Mouse (Mus musculus) liver, embryonic 12.5 days (tissue): ENCODE measurements around the gene Pagr1b. TPM values are rescaled to one million over a fixed set of nuclear protein-coding genes. Genes with fewer than 3 reads are reported as not detected.
A peak's percentile ranks its signal among the peaks of the same experiment; 100 is the strongest.

Experiments
- ATAC-seq: fragments of 200-750 bp; cut with Nextera tagmentation; 2 replicates; pipeline ENCODE4 v1.8.0; 2017; ENCODE audit warnings: moderate number of reproducible peaks, mild to moderate bottlenecking, moderate library complexity
- H3K27ac ChIP-seq: fragments of 300-500 bp; sonication (generic); 2 replicates; pipeline ENCODE4 v1.5.1; 2016; ENCODE audit warnings: mild to moderate bottlenecking
- H3K27me3 ChIP-seq: fragments of 300-500 bp; sonication (generic); replicated peaks from 2 replicates; pipeline ENCODE4 v1.6.1; 2016; ENCODE audit warnings: mild to moderate bottlenecking, moderate library complexity
- H3K36me3 ChIP-seq: fragments of 300-500 bp; sonication (generic); 2 replicates; pipeline ENCODE4 v1.6.1; 2016; ENCODE audit warnings: mild to moderate bottlenecking, moderate library complexity
- H3K4me1 ChIP-seq: fragments of 300-500 bp; sonication (generic); 2 replicates; pipeline ENCODE4 v1.6.1; 2016
- H3K4me2 ChIP-seq: fragments of 300-500 bp; sonication (generic); 2 replicates; pipeline ENCODE4 v1.6.1; 2016; ENCODE audit warnings: mild to moderate bottlenecking, moderate library complexity
- H3K4me3 ChIP-seq: fragments of 300-500 bp; sonication (generic); 2 replicates; pipeline ENCODE4 v1.5.1; 2016; ENCODE audit warnings: mild to moderate bottlenecking, moderate library complexity
- H3K9ac ChIP-seq: fragments of 300-500 bp; sonication (generic); 2 replicates; pipeline ENCODE4 v1.6.1; 2016; ENCODE audit warnings: mild to moderate bottlenecking, moderate library complexity
- H3K9me3 ChIP-seq: fragments of 300-500 bp; sonication (generic); replicated peaks from 2 replicates; pipeline ENCODE4 v1.6.1; 2016; ENCODE audit warnings: mild to moderate bottlenecking, moderate library complexity
- WGBS: fragments of 180-500 bp; shearing (Covaris S2); methylation state at CpG from one replicate; pipeline ENCODE4 v1.1.7; 2016; ENCODE audit not compliant: insufficient replicate concordance; 5-methylcytosine and 5-hydroxymethylcytosine counted together
- polyA plus RNA-seq: library from polyadenylated mRNA; unstranded; fragments of >200 nt; fragmentation: Nextera tagmentation; extraction: Ambion mirVana; gene quantifications from 2 replicates; pipeline ENCODE4 v1.2.1, GENCODE M21; 2016

The Pagr1b gene
- polyA plus RNA-seq, 1 experiment from 2014 or later = 0.57 TPM

DNA sequence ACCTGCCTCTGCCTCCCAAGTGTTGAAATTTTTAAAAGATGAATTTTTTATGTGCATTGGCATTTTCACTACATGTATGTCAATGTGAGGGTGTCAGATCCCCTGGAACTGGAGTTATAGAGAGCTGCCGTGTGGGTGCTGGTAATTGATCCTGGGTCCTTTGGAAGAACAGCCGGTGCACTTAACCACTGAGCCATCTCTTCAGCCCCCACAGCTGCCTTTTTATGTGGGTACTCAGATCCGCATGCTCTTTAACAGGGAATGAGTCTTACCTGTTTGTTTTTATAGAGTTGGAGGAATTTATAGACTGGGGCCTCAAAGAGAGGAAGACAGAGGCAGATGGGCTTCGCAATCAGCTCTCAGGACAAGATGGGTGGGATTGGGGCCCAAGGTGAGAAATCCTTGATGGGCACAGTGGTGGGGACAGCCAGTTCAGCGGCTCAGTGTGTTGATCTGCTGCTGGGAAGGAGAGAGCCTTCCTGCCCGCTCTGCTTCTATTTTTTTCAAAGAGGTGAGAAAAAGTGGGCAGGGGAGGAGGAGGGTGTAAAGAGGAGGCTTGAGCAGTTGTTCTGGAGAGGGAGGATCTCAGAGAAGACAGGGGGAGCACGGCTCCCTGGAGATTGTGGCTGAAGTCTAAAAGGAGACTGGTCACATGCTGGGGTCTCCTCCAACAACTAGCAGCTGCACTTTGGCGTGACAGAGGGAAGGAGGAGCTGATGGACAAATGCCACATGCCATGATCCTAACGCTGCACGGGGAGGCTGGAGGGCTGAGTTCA lies 31.4 kb downstream of the Pagr1b start:
- no peak overlapping the region for H3K9ac ChIP-seq
- ATAC-seq = no peak
- no peaks in the 10 kb centered on the region for H3K9me3 ChIP-seq
- 48% methylated on average over 10 of the region's 10 CpGs for WGBS
- peaks cover 14% of the 10 kb centered on the region for H3K36me3 ChIP-seq
- no peak overlapping the region for H3K4me2 ChIP-seq
- 0 out of 2 replicates have a peak, but pooled peaks cover 6% of the 10 kb centered on the region for H3K27me3 ChIP-seq
- H3K27ac ChIP-seq = no peak overlapping the region
- peaks cover 11% of the 10 kb centered on the region; the same call in 1 of the 2 replicates for H3K4me1 ChIP-seq
- no peak overlapping the region for H3K4me3 ChIP-seq

DNA sequence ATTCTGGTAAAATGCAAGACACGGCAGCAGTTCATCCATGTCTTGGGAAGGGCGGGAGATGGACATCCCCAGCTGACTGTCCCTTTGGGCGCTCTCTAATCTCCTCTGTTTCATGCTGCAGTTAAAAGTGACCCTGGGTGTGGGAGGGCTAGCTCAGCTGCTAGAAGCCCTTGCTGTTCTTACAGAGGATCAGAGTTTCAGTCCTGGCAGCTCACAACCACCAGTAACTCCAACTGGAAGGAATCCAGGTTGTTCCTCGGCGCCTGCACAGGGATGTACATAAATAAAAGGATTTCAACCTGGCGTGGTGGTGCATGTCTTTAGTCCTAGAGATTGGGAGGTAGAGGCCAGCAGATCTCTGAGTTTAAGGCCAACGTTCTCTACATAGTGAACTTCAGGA lies 33.2 kb downstream of the Pagr1b start:
- Histone ChIP-seq H3K36me3 (peaks cover 31% of the 10 kb centered on the region), H3K9me3 (no peaks in the 10 kb centered on the region), H3K9ac (no peak overlapping the region), H3K4me1 (peaks cover 27% of the 10 kb centered on the region), H3K4me3 (no peak overlapping the region), H3K27me3 (0 out of 2 replicates have a peak, but pooled peaks cover 6% of the 10 kb centered on the region), H3K27ac (no peak overlapping the region), H3K4me2 (no peak overlapping the region)
- WGBS = 80% methylated on average over 7 of the region's 7 CpGs
- no peak for ATAC-seq

DNA sequence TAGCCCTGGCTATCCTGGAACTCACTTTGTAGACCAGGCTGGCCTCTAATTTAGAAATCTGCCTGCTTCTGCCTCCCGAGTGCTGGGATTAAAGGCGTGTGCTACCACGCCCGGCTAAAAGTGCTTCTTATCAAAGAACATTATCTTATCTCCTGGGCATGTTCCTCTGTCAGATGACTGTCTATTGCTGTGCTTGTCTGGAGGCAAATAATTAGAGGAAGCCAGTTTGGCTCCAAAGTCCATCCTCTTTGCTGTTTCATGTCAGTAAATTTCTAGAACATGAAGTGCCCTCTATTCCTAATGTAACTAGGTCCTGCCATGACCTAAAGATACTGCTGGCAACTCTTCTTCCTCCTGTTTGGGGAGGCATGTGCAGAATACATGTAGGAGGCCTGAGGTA lies 34.2 kb downstream of the Pagr1b start:
- 44% methylated on average over 4 of the region's 4 CpGs for WGBS
- H3K9ac ChIP-seq = no peak overlapping the region
- ATAC-seq = no peak
- no peak overlapping the region for H3K4me2 ChIP-seq
- peaks cover 36% of the 10 kb centered on the region for H3K36me3 ChIP-seq
- H3K27ac ChIP-seq = no peak overlapping the region
- H3K4me1 ChIP-seq = peaks cover 37% of the 10 kb centered on the region
- no peaks in the 10 kb centered on the region for H3K9me3 ChIP-seq
- H3K4me3 ChIP-seq = no peak overlapping the region
- 0 out of 2 replicates have a peak, but pooled peaks cover 6% of the 10 kb centered on the region for H3K27me3 ChIP-seq

DNA sequence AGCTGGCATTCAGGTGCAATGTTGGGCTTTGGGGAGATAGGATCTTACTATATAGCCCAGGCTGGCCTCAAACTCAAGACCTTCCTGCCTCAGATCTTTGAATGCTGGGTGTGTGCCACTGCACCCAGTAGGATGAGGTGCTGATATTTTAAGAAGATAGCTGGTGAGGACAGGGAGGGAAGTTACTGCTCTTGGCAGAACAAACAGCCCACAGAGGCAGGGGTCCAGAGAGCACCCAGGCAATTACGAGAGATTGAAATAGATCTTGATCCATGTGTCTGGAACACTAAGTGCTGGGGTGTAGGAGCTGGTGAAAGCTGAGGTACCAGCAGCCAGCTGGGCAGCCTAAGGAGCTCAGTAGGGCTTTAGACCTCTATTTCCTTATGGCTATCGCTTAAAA lies 34.7 kb downstream of the Pagr1b start:
- peaks cover 36% of the 10 kb centered on the region for H3K36me3 ChIP-seq
- WGBS = 71% methylated on average over 2 of the region's 2 CpGs
- no peak overlapping the region for H3K27ac ChIP-seq
- peaks cover 41% of the 10 kb centered on the region for H3K4me1 ChIP-seq
- 0 out of 2 replicates have a peak, but pooled peaks cover 6% of the 10 kb centered on the region for H3K27me3 ChIP-seq
- H3K9me3 ChIP-seq = no peaks in the 10 kb centered on the region
- no peak overlapping the region for H3K4me2 ChIP-seq
- no peak for ATAC-seq
- no peak overlapping the region for H3K9ac ChIP-seq
- no peak overlapping the region for H3K4me3 ChIP-seq

DNA sequence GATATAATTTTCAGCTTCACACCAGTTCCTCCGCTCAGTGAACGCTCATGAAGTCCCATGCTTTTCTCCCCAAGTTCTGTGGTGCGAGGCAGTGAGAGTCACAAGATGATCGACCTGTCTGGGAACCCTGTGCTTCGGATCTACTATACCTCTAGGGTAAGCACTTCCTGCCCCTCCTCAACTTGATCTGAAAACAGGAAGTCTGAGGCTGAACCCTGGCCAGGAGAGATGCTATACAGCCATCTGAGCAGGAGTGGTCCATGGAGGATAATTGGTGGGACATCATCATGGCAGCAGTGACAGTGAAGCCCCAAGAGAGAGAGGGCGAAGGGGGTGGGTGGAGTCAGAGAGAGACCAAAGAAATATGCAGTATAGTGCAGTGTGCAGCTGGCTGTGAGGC lies 37.4 kb downstream of the Pagr1b start:
- no peak overlapping the region for H3K4me2 ChIP-seq
- no peak for ATAC-seq
- 84% methylated on average over 6 of the region's 6 CpGs for WGBS
- H3K36me3 ChIP-seq = peaks cover 36% of the 10 kb centered on the region
- H3K4me3 ChIP-seq = no peak overlapping the region
- no peaks in the 10 kb centered on the region for H3K9me3 ChIP-seq
- no peak overlapping the region for H3K9ac ChIP-seq
- no peak overlapping the region for H3K27ac ChIP-seq
- peaks cover 47% of the 10 kb centered on the region for H3K4me1 ChIP-seq
- H3K27me3 ChIP-seq = no peaks in the 10 kb centered on the region

DNA sequence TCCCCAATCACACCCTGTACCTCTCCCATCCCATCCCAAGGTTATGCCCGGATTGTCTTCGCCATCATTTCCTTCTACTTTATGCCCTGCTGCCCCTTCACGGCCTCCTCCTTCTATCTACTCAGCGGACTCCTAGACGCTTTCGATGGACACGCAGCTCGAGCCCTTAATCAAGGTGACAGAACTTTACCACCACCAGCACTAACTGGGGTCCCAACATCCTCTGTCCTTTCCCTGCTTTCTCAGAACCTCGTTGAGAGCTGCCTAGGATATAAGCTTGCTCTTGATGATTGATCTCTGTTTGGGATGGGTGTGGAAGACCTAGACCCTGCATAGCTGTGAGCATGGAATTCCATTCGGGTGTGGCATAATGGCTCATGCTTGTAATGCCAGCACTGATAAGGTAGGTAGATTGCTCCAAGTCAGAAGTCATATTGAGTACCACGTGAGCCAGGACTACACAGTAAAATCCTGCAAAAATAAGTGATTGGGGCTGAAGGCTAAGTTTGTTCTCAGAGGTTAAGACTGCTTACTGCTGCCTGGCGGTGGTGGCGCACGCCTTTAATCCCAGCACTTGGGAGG lies 39.3 kb downstream of the Pagr1b start:
- H3K9ac ChIP-seq = peak overlapping the region; percentile 95
- H3K4me2 ChIP-seq = peak overlapping the region; percentile 87
- WGBS = 23% methylated on average over 14 of the region's 14 CpGs
- no peaks in the 10 kb centered on the region for H3K9me3 ChIP-seq
- peak overlapping the region; percentile 90 for H3K4me3 ChIP-seq
- peak overlapping the region; percentile 90 for H3K27ac ChIP-seq
- H3K4me1 ChIP-seq = peaks cover 41% of the 10 kb centered on the region
- H3K27me3 ChIP-seq = no peaks in the 10 kb centered on the region
- H3K36me3 ChIP-seq = peaks cover 36% of the 10 kb centered on the region
- ATAC-seq = no peak

DNA sequence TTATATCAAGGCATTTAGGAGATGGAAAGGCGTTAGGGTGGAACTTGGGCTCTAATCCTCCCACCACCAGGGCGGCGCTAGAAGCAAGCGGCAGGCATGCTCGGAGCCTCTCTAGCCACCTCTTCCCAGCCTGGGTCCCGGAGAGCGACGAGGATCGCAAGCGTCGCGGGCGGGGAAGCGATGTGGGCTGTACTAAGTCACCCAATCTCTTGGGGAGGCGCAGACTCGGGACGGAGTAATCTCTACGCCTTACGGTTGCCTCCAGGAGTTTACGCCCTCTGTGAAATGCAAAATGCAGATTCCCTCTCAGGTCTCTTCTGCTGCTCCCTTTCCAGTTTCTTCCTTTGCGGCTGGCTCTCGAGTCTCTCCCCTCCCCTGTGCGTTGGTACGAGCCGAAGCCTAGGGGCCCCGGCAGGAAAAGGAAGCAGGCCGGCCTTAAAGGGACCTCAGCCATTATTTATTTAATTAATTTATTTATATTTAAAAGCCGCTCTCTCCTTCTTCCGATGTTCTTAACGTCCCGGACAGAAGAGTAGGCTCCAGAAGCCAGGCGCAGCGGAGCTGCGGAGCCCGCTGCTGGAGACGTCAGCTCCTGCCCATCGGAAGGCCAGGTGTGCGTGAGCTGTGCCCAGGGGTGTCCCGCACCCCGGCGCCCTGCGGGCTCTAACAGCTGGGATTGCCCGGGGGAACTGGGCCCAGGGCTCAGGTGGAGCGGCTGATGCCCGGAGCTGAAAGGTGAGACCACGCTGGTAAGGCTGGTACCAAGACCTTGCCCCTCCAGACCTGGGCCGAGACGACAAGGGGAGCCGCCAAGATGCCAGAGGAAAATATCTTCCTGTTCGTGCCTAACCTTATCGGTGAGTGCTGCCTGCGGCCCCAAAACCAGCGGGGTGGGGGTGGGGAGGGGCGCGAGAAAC lies 40.1 kb downstream of the Pagr1b start, which contains the start of gene Cdiptos:
Cdiptos (minus strand) TSS at position 149 of the 917 bp plus-strand sequence.
- peaks cover 35% of the 10 kb centered on the region for H3K36me3 ChIP-seq
- under 1% methylated on average over 55 of the region's 55 CpGs for WGBS
- no peaks in the 10 kb centered on the region for H3K9me3 ChIP-seq
- no peaks in the 10 kb centered on the region for H3K27me3 ChIP-seq
- peaks cover 35% of the 10 kb centered on the region for H3K4me1 ChIP-seq
- H3K27ac ChIP-seq = peak within 1 kb of the TSS; percentile 90
- peak within 1 kb of the TSS; percentile 87 for H3K4me2 ChIP-seq
- H3K4me3 ChIP-seq = peak within 1 kb of the TSS; percentile 90
- ATAC-seq = peak; percentile 93
- peak within 1 kb of the TSS; percentile 95 for H3K9ac ChIP-seq

DNA sequence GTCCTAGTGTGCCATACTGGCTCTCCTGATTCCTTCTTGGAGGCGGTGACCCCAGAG lies 40.6 kb downstream of the Pagr1b start, which contains the start of gene Cdipt:
Cdipt (plus strand) TSS at position 22 of the 57 bp plus-strand sequence.
- Histone ChIP-seq H3K4me1 (peaks cover 35% of the 10 kb centered on the region), H3K9me3 (no peaks in the 10 kb centered on the region), H3K36me3 (peaks cover 30% of the 10 kb centered on the region), H3K4me2 (peak within 1 kb of the TSS; percentile 87), H3K9ac (peak within 1 kb of the TSS; percentile 95), H3K4me3 (peak within 1 kb of the TSS; percentile 90), H3K27me3 (no peaks in the 10 kb centered on the region), H3K27ac (peak within 1 kb of the TSS; percentile 90)
- no peak for ATAC-seq
- WGBS = 10% methylated on average over 1 of the region's 1 CpGs

DNA sequence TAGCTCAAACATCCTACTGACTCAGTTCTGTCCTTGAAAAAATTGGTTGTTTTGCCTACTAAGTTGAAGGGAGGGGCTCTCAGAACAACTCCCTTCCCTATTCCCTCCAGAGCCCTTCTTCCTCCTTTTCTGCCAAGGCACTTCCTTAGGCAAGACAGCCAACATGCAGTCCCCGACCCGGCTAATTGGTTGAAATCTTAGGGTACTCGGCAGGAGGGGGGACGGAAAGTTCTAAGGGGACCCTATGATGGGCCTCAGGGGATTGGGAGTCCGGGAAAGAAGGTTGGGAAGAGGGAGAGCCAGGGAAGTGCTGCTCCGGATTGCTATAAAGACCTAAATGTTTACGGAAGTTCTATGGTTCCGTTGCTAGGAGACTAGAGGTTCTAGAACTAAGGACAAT lies 40.8 kb downstream of the Pagr1b start:
- peak overlapping the region; percentile 90; the same call in 1 of the 2 replicates for H3K27ac ChIP-seq
- H3K4me2 ChIP-seq = peak overlapping the region; percentile 87
- no peaks in the 10 kb centered on the region for H3K9me3 ChIP-seq
- H3K36me3 ChIP-seq = peaks cover 29% of the 10 kb centered on the region
- ATAC-seq = no peak
- peak overlapping the region; percentile 95; the same call in 1 of the 2 replicates for H3K9ac ChIP-seq
- H3K4me3 ChIP-seq = peak overlapping the region; percentile 90
- H3K27me3 ChIP-seq = no peaks in the 10 kb centered on the region
- WGBS = 3% methylated on average over 8 of the region's 8 CpGs
- peaks cover 35% of the 10 kb centered on the region for H3K4me1 ChIP-seq

DNA sequence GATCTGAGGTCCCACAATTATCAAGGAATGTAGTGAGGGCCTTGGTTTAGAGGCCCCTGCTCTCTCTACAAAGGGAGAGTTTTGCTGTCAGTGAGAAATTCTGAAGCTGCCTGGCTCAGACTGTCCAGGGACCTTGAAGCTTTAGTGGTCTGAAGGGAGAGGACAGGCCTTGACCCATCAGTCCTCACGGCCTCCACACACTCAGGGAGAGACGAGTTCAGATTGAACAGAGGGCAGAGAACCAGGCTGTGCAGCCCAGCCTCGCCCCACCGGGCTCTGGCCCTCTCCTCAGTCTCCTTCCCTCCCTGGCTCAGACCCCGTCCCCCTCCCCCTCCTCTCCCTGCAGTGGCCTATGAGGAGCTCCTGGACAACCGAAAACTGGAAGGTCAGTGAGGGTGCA lies 48.9 kb downstream of the Pagr1b start:
- H3K4me2 ChIP-seq = no peak overlapping the region
- no peaks in the 10 kb centered on the region for H3K4me1 ChIP-seq
- 67% methylated on average over 6 of the region's 6 CpGs for WGBS
- H3K9ac ChIP-seq = no peak overlapping the region
- H3K27ac ChIP-seq = no peak overlapping the region
- no peaks in the 10 kb centered on the region for H3K36me3 ChIP-seq
- peaks cover 24% of the 10 kb centered on the region for H3K27me3 ChIP-seq
- H3K9me3 ChIP-seq = no peaks in the 10 kb centered on the region
- H3K4me3 ChIP-seq = no peak overlapping the region
- 0 out of 2 replicates have a peak, but pooled peaks have one; percentile 18 for ATAC-seq

DNA sequence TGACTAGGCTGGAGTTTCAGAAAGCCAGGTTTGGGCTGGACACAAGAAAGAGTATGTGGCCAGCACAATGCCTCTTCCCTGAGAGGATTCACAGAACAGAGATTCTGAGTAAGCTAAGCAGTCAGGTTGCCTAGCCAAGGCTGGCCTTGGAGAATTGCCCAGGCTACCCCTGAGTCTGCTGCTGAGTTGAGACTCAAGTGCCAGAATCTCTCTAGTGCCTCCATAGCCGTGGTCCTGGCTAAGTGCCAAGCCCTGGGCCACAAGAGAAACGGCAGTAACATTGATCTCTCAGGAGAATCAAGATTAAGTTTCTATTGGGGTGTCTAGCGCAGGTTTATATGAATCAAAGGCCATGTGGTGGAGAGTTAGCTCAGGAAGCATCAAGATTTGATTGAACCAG lies 50.7 kb downstream of the Pagr1b start:
- no peak overlapping the region for H3K4me3 ChIP-seq

More for the DNA sequence above, 50.7 kb downstream of the Pagr1b start:
- 58% methylated on average over 3 of the region's 3 CpGs for WGBS
- no peak overlapping the region for H3K27ac ChIP-seq
- H3K9me3 ChIP-seq = no peaks in the 10 kb centered on the region
- H3K27me3 ChIP-seq = peaks cover 35% of the 10 kb centered on the region
- H3K4me2 ChIP-seq = no peak overlapping the region
- H3K36me3 ChIP-seq = no peaks in the 10 kb centered on the region
- H3K9ac ChIP-seq = no peak overlapping the region
- ATAC-seq = no peak
- H3K4me1 ChIP-seq = no peaks in the 10 kb centered on the region
